Mouse (Mus musculus) forebrain, embryonic 14.5 days (tissue): Measurements from ENCODE around the gene Nfyc. TPM values are rescaled to one million over a fixed set of nuclear protein-coding genes. Genes with fewer than 3 reads are reported as not detected.

Source experiments
- ATAC-seq: fragments of 200-750 bp; cut with Nextera tagmentation; 2 replicates; pipeline ENCODE4 v1.8.0; 2017; ENCODE audit warnings: mild to moderate bottlenecking, moderate library complexity
- DNase-seq: peaks from one replicate; pipeline ENCODE4 v3.0.0-alpha.2; 2015; ENCODE audit warnings: low spot score
- H3K27ac ChIP-seq: fragments of 300-500 bp; sonication (generic); 2 replicates; pipeline ENCODE4 v1.5.1; 2014; ENCODE audit warnings: low read depth, mild to moderate bottlenecking, control low read depth, low read length, moderate library complexity
- H3K27me3 ChIP-seq: fragments of 300-500 bp; sonication (generic); replicated peaks from 2 replicates; pipeline ENCODE4 v1.6.1; 2014; ENCODE audit warnings: low read length, control low read depth, mixed read lengths; ENCODE audit not compliant: control insufficient read depth, insufficient read depth
- H3K36me3 ChIP-seq: fragments of 300-500 bp; sonication (generic); 2 replicates; pipeline ENCODE4 v1.6.1; 2014; ENCODE audit warnings: low read length, control low read depth; ENCODE audit not compliant: control insufficient read depth, insufficient read depth
- H3K4me1 ChIP-seq: fragments of 300-500 bp; sonication (generic); 2 replicates; pipeline ENCODE4 v1.6.1; 2014; ENCODE audit warnings: antibody characterized with exemption, low read length, control low read depth; ENCODE audit not compliant: control insufficient read depth, insufficient read depth
- H3K4me2 ChIP-seq: fragments of 300-500 bp; sonication (generic); 2 replicates; pipeline ENCODE4 v1.6.1; 2014; ENCODE audit warnings: mild to moderate bottlenecking, control low read depth, low read length
- H3K4me3 ChIP-seq: fragments of 300-500 bp; sonication (generic); 2 replicates; pipeline ENCODE4 v1.5.1; 2014; ENCODE audit warnings: low read depth, low read length, control low read depth
- H3K9ac ChIP-seq: fragments of 300-500 bp; sonication (generic); 2 replicates; pipeline ENCODE4 v1.6.1; 2014; ENCODE audit warnings: mild to moderate bottlenecking, low read length, control low read depth, moderate library complexity
- H3K9me3 ChIP-seq: fragments of 300-500 bp; sonication (generic); replicated peaks from 2 replicates; pipeline ENCODE4 v1.6.1; 2016; ENCODE audit warnings: low read length, control low read depth, mixed read lengths; ENCODE audit not compliant: control insufficient read depth
- WGBS: fragments of 180-500 bp; shearing (Covaris S2); extraction: QIAGEN DNeasy Blood & Tissue Kit; methylation state at CpG from one replicate; pipeline ENCODE4 v1.1.7; 2014; 5-methylcytosine and 5-hydroxymethylcytosine counted together
- polyA plus RNA-seq: library from polyadenylated mRNA; unstranded; fragments of >200 nt; fragmentation: Nextera tagmentation; extraction: Ambion mirVana; gene quantifications from 2 replicates; pipeline ENCODE4 v1.2.1, GENCODE M21; 2014

Nfyc gene
- polyA plus RNA-seq = 120 and 123 TPM in 2 replicates

- Histone ChIP-seq H3K4me3 (no peak within 1 kb of the TSS), H3K36me3 (no peaks in the 10 kb centered on the region), H3K9ac (no peak within 1 kb of the TSS), H3K27ac (no peak within 1 kb of the TSS), H3K4me2 (no peak within 1 kb of the TSS), H3K9me3 (no peaks in the 10 kb centered on the region), H3K27me3 (no peaks in the 10 kb centered on the region), H3K4me1 (no peaks in the 10 kb centered on the region)
- ATAC-seq = no peak
- 90% methylated on average over 4 of the region's 4 CpGs for WGBS
- no peak for DNase-seq
Observed at GRCm38 (mm10) chr4:120831472-120831871, at the start of gene Nfyc. Gene Nfyc, minus strand, starts transcription at chr4:120831572.

- Histone ChIP-seq H3K4me1 (peaks cover 31% of the 10 kb centered on the region), H3K9ac (no peak overlapping the region), H3K4me3 (no peak overlapping the region), H3K27me3 (no peaks in the 10 kb centered on the region), H3K36me3 (no peaks in the 10 kb centered on the region), H3K27ac (no peak overlapping the region), H3K9me3 (no peaks in the 10 kb centered on the region), H3K4me2 (no peak overlapping the region)
- no peak for ATAC-seq
- WGBS = 56% methylated on average over 6 of the region's 6 CpGs
- no peak for DNase-seq
Observed at GRCm38 (mm10) chr4:120880731-120881432, 49.5 kb upstream of the Nfyc start.

GRCm38 (mm10) chr4:120879386-120879785 is 48.0 kb upstream of the Nfyc start:
- H3K9ac ChIP-seq = no peak overlapping the region
- 55% methylated on average over 4 of the region's 4 CpGs for WGBS

GRCm38 (mm10) chr4:120878728-120879127 is 47.4 kb upstream of the Nfyc start:
- 0 out of 2 replicates have a peak overlapping the region, but pooled peaks have one; percentile 21 for H3K27ac ChIP-seq
- H3K27me3 ChIP-seq = no peaks in the 10 kb centered on the region
- H3K4me1 ChIP-seq = peaks cover 22% of the 10 kb centered on the region
- no peaks in the 10 kb centered on the region for H3K36me3 ChIP-seq
- no peak overlapping the region for H3K9ac ChIP-seq
- ATAC-seq (no peak), DNase-seq (peak; percentile 38)
- WGBS = 42% methylated on average over 3 of the region's 3 CpGs
- H3K4me3 ChIP-seq = no peak overlapping the region
- H3K4me2 ChIP-seq = no peak overlapping the region
- no peaks in the 10 kb centered on the region for H3K9me3 ChIP-seq

More at GRCm38 (mm10) chr4:120879386-120879785, 48.0 kb upstream of the Nfyc start:
- H3K9me3 ChIP-seq = no peaks in the 10 kb centered on the region
- H3K4me1 ChIP-seq = peaks cover 22% of the 10 kb centered on the region
- H3K27me3 ChIP-seq = no peaks in the 10 kb centered on the region
- no peak overlapping the region for H3K27ac ChIP-seq
- H3K4me3 ChIP-seq = no peak overlapping the region
- no peak overlapping the region for H3K4me2 ChIP-seq
- DNase-seq (no peak), ATAC-seq (no peak)
- H3K36me3 ChIP-seq = no peaks in the 10 kb centered on the region

GRCm38 (mm10) chr4:120875961-120876360 is 44.6 kb upstream of the Nfyc start:
- WGBS = 72% methylated on average over 3 of the region's 3 CpGs
- H3K9ac ChIP-seq = no peak overlapping the region
- H3K27me3 ChIP-seq = no peaks in the 10 kb centered on the region
- H3K4me3 ChIP-seq = no peak overlapping the region
- H3K9me3 ChIP-seq = no peaks in the 10 kb centered on the region
- ATAC-seq = no peak
- H3K4me1 ChIP-seq = peaks cover 7% of the 10 kb centered on the region; the same call in 1 of the 2 replicates
- H3K27ac ChIP-seq = no peak overlapping the region
- H3K4me2 ChIP-seq = no peak overlapping the region
- no peak for DNase-seq
- H3K36me3 ChIP-seq = no peaks in the 10 kb centered on the region

- no peaks in the 10 kb centered on the region for H3K27me3 ChIP-seq
- peaks cover 5% of the 10 kb centered on the region for H3K4me1 ChIP-seq
- H3K9me3 ChIP-seq = no peaks in the 10 kb centered on the region
- WGBS = 38% methylated on average over 7 of the region's 7 CpGs
- no peak overlapping the region for H3K4me2 ChIP-seq
- H3K9ac ChIP-seq = peak overlapping the region; percentile 35; the same call in 1 of the 2 replicates
- no peak overlapping the region for H3K4me3 ChIP-seq
- DNase-seq (peak; percentile 31), ATAC-seq (peak; percentile 64)
- H3K27ac ChIP-seq = peak overlapping the region; percentile 27; the same call in 1 of the 2 replicates
- H3K36me3 ChIP-seq = no peaks in the 10 kb centered on the region
Observed at GRCm38 (mm10) chr4:120870262-120870748, 38.9 kb upstream of the Nfyc start.

GRCm38 (mm10) chr4:120868988-120869387 is 37.6 kb upstream of the Nfyc start:
- no peaks in the 10 kb centered on the region for H3K27me3 ChIP-seq
- 91% methylated on average over 3 of the region's 3 CpGs for WGBS
- H3K4me2 ChIP-seq = no peak overlapping the region
- no peak overlapping the region for H3K9ac ChIP-seq
- H3K9me3 ChIP-seq = no peaks in the 10 kb centered on the region
- no peaks in the 10 kb centered on the region for H3K36me3 ChIP-seq
- no peak overlapping the region for H3K4me3 ChIP-seq
- ATAC-seq (no peak), DNase-seq (no peak)
- H3K27ac ChIP-seq = no peak overlapping the region
- H3K4me1 ChIP-seq = peaks cover 5% of the 10 kb centered on the region

- Histone ChIP-seq H3K27ac (no peak overlapping the region), H3K4me1 (peaks cover 5% of the 10 kb centered on the region), H3K4me2 (no peak overlapping the region), H3K9me3 (no peaks in the 10 kb centered on the region), H3K36me3 (no peaks in the 10 kb centered on the region), H3K9ac (no peak overlapping the region), H3K4me3 (no peak overlapping the region), H3K27me3 (no peaks in the 10 kb centered on the region)
- DNase-seq (no peak), ATAC-seq (no peak)
- 66% methylated on average over 5 of the region's 5 CpGs for whole genome bisulfite sequencing
Observed at GRCm38 (mm10) chr4:120868246-120868645, 36.9 kb upstream of the Nfyc start.

GRCm38 (mm10) chr4:120866211-120866610 is 34.8 kb upstream of the Nfyc start:
- ATAC-seq (no peak), DNase-seq (no peak)
- Histone ChIP-seq H3K36me3 (no peaks in the 10 kb centered on the region), H3K9ac (no peak overlapping the region), H3K9me3 (no peaks in the 10 kb centered on the region), H3K4me2 (no peak overlapping the region), H3K4me1 (peaks cover 5% of the 10 kb centered on the region), H3K4me3 (no peak overlapping the region), H3K27me3 (no peaks in the 10 kb centered on the region), H3K27ac (no peak overlapping the region)
- 13% methylated on average over 6 of the region's 6 CpGs for WGBS
